Mouse (Mus musculus) E14TG2a.4 (cell line): Measurements from ENCODE around the gene Hivep2.

Experiments
- CTCF ChIP-seq: conservative IDR thresholded peaks from 2 replicates; pipeline ENCODE4 v1.5.1; 2014; ENCODE audit warnings: low read length
- POU5F1 ChIP-seq: IDR thresholded peaks from 2 replicates; pipeline ENCODE4 v1.6.1; 2014; ENCODE audit warnings: low read length, borderline replicate concordance

GRCm38 (mm10) chr10:14017822-14018364 lies 52.0 kb downstream of the Hivep2 start:
- no peak for TF ChIP-seq CTCF
- no peak for TF ChIP-seq POU5F1
